Mouse (Mus musculus) kidney, embryonic 14.5 days (tissue): ENCODE results near the gene Gucy1b2. TPM values are rescaled to one million over a fixed set of nuclear protein-coding genes. Genes with fewer than 3 reads are reported as not detected.

ENCODE experiments used
- polyA plus RNA-seq: library from polyadenylated mRNA; unstranded; fragments of >200 nt; fragmentation: Nextera tagmentation; extraction: Ambion mirVana; gene quantifications from 2 replicates; pipeline ENCODE4 v1.2.1, GENCODE M21; 2014

Gene Gucy1b2
- polyA plus RNA-seq, 1 experiment from 2014 or later = not detected

Other genes with a start within 250 kb of the Gucy1b2 start
- 69.3 and 82.5 TPM in 2 replicates for gene Rnaseh2b, start 163.7 kb downstream of the Gucy1b2 start, polyA plus RNA-seq
- gene Dleu7, start 163.2 kb downstream of the Gucy1b2 start, polyA plus RNA-seq = 4.8 and 5.7 TPM in 2 replicates
- gene Fam124a, start 99.4 kb upstream of the Gucy1b2 start, polyA plus RNA-seq = 5.2 and 5.9 TPM in 2 replicates
- not detected in 2 replicates for gene Gm4131, start 110.6 kb upstream of the Gucy1b2 start, polyA plus RNA-seq
- gene Serpine3, start 207.4 kb upstream of the Gucy1b2 start, polyA plus RNA-seq = not detected in 2 replicates